Mouse (Mus musculus): ENCODE measurements around the gene Gpha2. TPM values are rescaled to one million over a fixed set of nuclear protein-coding genes. Genes with fewer than 3 reads are reported as not detected.

Gene Gpha2
- total RNA-seq, 2 experiments from 2014 or later, result not detected

DNA sequence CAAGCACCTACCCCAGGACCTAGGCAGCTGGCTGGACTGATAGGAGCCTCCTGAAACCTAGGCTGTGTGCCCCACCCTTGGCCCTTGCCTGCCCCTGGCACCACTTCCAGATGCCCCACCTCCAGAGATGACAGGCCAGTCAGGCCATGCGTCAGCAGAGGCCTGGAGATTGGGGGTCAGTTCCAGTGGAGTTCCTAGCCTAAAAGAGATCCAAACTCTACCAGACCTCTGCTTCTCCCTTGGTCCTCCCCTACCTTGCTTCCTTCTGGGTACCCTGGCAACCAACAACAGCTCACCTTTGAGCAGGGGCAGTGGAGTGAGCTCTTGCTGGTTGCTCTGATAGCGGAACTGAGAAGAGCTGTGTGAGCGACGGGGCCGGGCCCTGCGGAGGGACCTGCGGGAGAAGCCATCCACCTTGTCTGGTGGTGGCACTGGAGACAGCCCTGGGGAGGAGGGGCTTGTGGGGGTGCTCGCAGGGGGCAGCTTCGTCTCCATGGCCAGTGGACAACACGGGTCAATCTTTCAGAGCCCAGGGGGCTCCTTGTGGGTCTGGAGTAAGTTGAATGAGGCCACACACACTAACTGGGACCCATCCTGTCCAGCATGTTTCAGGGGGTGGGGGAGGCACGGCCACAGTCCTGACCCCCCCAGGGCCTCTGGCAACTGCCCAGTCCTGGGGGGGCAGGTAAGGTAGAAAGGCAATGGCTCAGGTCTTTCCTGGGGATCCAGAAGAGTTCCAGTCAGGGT is 8.3 kb downstream of the Gpha2 start:
- intact Hi-C loops (cut with DNase I), result loop anchor here (2.0 kb wide), 1 partner anchor 94 kb away; the partner anchor contains the start of genes Arl2 and Batf2
- DNase-seq, result no peak
- Histone ChIP-seq H3K4me3 (peak overlapping the region; percentile 93), H3K27ac (peak overlapping the region; percentile 100)
- TF ChIP-seq CTCF (IDR thresholded peaks at IDR 0.05), result no peak

DNA sequence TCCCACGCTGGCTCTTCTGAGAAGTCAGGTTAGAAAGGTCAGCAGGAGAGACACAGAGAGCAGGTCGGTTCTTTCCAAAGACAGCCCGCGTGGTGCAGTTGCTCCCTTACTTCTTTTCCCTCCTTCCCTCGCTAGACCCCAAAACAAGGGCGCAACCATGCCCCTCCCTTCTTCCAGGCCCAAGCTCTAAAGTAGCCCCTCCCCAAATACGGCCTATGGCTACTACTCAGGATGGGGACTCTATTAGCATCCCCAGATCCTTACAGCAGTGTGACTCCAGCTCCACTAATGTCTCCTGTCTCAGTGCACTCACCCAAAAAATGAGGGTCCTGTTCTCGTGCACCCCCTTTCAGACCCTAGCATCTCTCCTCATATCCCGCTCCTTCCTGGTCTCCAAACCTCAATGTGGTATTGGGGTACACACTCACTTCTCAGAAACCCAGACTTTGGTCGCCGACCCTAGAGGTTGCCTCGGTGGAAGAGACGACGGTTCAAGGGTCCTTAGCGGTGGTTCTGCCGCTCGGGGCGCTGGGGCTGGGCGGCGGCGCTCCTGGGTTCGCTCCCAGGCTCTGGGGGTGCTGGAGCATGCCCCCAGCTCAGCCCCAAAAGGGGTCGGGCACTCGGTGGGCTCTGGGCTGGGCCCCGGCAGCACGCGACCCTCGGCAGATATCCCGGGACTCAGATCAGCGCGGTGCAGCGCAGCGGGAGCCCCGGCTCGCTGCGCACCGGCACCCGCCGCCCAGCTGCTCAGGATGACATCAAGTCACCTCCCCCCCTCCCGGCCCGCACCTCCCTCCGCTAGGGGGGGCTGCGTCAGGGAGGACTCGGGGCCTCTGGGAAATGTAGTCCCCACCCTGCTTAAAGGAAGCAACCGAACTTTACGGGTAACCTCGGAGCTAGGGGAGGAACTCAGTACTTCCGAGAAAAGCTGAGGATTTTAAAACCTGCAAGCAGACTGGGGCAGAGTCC is 9.2 kb downstream of the Gpha2 start, which contains the start of gene Ppp2r5b:
Gene Ppp2r5b, minus strand, starts transcription at position 789 of the 969 bp plus-strand sequence.
- Histone ChIP-seq H3K27ac (peak within 1 kb of the TSS; percentile 100), H3K4me3 (peak within 1 kb of the TSS; percentile 93)
- TF ChIP-seq CTCF (IDR thresholded peaks at IDR 0.05), result peak; percentile 74
- intact Hi-C loops (cut with DNase I), result loop anchor here (2.0 kb wide), 1 partner anchor 95 kb away; the partner anchor contains the start of genes Arl2 and Batf2
- peak; percentile 97 for DNase-seq

DNA sequence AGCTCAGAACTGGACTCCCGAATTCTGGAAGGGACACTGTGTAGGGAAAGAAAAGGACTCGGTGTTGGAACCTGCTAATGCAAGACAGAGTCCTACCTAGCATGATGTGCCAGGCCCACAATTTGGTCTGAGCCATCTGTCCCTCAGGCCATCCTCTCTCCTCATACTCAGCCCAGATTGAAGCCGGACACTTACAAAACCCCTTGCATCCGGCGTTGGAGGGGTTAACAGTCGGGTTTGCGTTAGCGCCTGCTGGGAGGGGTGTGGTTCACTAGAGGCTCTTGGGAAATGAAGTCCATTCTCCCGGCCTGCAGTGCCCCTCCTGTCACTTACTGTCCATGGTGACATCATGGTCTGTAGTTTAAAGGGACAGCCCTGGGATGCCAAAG is 9.9 kb downstream of the Gpha2 start:
- H3K4me3 ChIP-seq, result peak overlapping the region; percentile 93
- peak; percentile 93 for DNase-seq
- intact Hi-C loops (cut with DNase I), result no loop called here
- no peak for TF ChIP-seq CTCF (IDR thresholded peaks at IDR 0.05)
- peak overlapping the region; percentile 100 for H3K27ac ChIP-seq

DNA sequence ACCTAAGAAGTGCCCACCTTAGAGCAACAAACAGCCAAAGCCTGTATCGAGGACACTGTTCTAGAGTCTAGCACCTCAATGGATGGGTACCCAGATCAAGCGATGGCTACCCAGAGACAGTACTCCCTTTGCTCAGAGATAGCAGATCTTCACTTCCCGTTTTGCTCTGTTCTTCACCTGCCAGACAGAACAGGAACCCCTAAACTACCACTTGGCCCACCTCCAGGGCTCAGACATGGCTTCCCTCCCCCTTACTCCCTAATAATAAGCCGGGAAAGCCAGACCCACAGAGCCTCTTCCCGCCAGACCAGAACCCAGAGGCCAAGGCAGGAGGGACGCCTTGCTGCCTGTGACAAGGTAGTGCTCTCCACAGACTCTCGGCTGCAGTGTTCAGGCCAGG is 10.7 kb downstream of the Gpha2 start:
- no peak for TF ChIP-seq CTCF (IDR thresholded peaks at IDR 0.05)
- DNase-seq, result peak; percentile 18
- H3K4me3 ChIP-seq, result no peak overlapping the region
- H3K27ac ChIP-seq, result peak overlapping the region; percentile 100
- intact Hi-C loops (cut with DNase I), result no loop called here

DNA sequence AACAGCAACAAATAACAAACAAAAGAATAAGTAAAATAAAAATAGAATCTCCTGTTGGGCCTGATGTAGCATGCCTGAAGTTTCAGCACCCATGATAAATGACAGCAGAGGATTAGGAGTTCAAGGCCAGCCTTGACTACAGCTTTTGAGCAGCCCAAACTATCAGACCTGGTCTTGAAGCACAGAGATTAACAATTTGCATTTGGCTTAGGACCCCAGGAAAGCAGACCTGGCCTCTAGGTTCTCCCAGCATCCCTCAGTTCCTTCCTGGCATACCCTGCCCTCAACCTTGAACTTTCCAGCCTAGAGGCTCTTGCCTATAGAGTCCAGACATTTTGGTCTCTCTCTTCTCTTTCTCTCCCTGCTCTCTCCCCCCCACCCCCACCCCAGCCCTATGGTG is 12.6 kb downstream of the Gpha2 start:
- Histone ChIP-seq H3K27ac (no peak overlapping the region), H3K4me3 (no peak overlapping the region)
- DNase-seq, result peak; percentile 10
- TF ChIP-seq CTCF (IDR thresholded peaks at IDR 0.05), result no peak
- intact Hi-C loops (cut with DNase I), result no loop called here

DNA sequence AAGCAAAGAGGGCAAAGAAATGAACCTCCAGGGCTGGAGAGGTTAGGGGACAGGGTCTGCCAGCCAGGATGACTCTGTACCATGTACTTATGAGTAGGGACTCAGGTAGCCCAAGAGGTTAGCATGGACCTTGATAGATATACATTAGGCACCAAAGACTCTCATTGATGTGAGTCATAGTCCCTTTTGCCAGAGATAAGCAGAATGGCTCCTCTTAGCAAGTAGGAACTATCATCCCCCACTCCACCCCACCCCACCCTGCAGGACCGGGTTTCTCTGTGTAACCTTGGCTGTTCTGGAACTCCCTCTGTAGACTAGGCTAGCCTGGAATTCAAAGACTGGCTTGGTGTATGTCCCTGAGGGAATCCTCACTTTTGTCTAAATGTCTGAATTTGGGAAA is 14.0 kb downstream of the Gpha2 start:
- peak; percentile 10 for DNase-seq
- H3K4me3 ChIP-seq, result no peak overlapping the region
- H3K27ac ChIP-seq, result no peak overlapping the region
- no peak for TF ChIP-seq CTCF (IDR thresholded peaks at IDR 0.05)
- intact Hi-C loops (cut with DNase I), result no loop called here

GRCm38 (mm10) chr19:6240725-6241124 is 14.5 kb downstream of the Gpha2 start:
- DNase-seq, result peak; percentile 10
- Histone ChIP-seq H3K4me3 (peak overlapping the region; percentile 57), H3K27ac (peak overlapping the region; percentile 85)
- intact Hi-C loops (cut with DNase I), result no loop called here
- no peak for TF ChIP-seq CTCF (IDR thresholded peaks at IDR 0.05)

DNA sequence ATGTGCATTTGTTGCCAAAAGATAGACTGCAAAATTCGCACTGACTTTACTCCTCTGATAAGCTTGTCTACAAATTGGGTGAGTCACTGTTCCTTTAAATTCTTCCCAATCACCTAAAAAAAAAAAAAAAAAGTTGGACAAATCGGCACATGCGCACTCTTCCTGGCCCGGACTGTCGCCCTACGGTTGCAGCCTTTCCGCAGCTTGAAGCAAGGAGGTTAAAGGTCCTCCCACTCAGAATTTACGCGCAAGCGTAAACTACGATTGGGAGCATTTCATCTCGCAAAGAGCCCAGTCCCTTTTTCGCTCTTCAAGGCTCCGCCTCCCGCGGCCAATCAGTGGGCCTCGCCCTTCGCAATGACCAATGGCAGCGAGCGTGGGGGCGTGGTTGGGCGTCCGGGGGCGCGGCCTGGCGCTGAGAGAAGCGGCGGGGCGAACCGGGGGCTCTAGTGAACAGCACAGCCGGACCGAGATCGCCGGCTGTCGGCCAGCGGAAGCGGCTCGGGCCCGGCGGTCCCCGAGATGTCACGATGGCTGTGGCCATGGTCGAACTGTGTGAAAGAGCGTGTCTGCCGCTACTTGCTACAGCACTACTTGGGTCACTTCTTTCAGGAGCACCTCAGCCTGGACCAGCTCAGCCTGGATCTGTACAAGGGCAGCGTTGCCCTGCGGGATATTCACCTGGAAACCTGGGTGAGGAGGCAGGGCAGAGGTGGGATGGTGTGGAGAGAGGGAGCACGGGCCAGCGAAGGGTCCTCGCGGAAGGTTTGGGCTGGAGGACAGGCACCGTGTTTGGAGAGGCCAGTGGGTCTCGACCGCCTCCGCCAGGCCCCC is 15.3 kb downstream of the Gpha2 start, which contains the start of gene Atg2a:
Gene Atg2a, plus strand, starts transcription at position 395 of the 834 bp plus-strand sequence.
- intact Hi-C loops (cut with DNase I), result no loop called here
- H3K4me3 ChIP-seq, result peak within 1 kb of the TSS; percentile 80
- peak; percentile 99 for DNase-seq
- H3K27ac ChIP-seq, result peak within 1 kb of the TSS; percentile 90
- no peak for TF ChIP-seq CTCF (IDR thresholded peaks at IDR 0.05)

DNA sequence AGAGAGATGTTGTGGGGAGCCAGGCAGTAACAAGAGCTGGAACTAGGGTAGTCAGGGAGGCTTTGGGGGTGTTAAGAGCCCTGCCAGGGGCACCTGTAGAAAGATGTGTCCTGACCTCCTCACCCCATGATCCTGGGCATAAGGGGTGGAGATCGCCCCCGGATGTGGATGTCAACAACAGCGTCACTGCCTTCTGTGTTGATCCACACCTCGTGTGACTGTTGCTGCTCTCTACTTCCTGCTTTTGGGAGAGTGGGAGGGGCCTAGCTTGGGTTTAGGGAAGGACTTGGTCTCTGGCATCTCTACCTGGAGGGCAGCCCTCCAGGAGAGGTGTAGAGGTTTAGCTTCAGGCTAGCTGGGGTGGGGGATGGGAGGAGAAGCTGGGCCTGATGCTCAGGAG is 16.1 kb downstream of the Gpha2 start:
- Histone ChIP-seq H3K4me3 (peak overlapping the region; percentile 80), H3K27ac (peak overlapping the region; percentile 90)
- TF ChIP-seq CTCF (IDR thresholded peaks at IDR 0.05), result no peak
- DNase-seq, result peak; percentile 50
- intact Hi-C loops (cut with DNase I), result no loop called here

- H3K4me3 ChIP-seq, result no peak overlapping the region
- intact Hi-C loops (cut with DNase I), result no loop called here
- no peak for DNase-seq
- TF ChIP-seq CTCF (IDR thresholded peaks at IDR 0.05), result no peak
- H3K27ac ChIP-seq, result no peak overlapping the region
These were observed 17.0 kb downstream of the Gpha2 start for GRCm38 (mm10) chr19:6243226-6243625.

DNA sequence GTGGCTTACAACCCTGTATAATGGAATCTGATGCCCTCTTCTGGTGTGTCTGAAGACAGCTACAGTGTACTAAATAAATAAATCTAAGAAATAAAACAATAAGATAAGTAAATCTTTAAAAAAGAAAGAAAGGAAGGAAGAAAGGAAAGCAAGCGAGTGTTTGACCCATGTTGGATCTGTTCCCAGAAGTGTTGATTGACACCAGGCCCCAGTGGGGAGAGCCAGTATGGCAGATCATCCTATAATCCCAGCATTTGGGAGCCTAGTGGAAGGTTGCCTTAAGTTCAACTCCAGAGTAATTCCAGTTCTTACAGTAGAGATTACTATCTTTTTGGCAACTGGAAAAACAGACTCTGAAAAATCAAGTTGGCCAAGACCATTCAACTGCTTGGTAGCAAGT is 19.6 kb downstream of the Gpha2 start:
- H3K27ac ChIP-seq, result no peak overlapping the region
- H3K4me3 ChIP-seq, result no peak overlapping the region
- DNase-seq, result no peak
- intact Hi-C loops (cut with DNase I), result loop anchor here (1.0 kb wide), 1 partner anchor 15 kb away; no protein-coding TSS in a partner anchor
- TF ChIP-seq CTCF (IDR thresholded peaks at IDR 0.05), result no peak
